Comparison of ENCODE assay signal across 23 mouse cellular contexts in genomic region chr3:48515009-48515408, GRCm38 (mm10).
DNase-seq lines count a peak whose midpoint lies in the region; ATAC-seq and TF ChIP-seq lines count a peak whose summit lies in the region.
"Had no signal": no experiment of that assay in that cellular context is flagged by ENCODE, and none has a peak within 500 bp of the region (broad histone marks: within the 10 kb centered on the region; RNA-seq: fewer than 3 reads in every experiment).

No protein-coding gene starts in this region.

- H3K4me1 ChIP-seq in hindbrain, embryonic 15.5 days (replicated peaks): no peaks in the 10 kb centered on the region
- no peaks in the 10 kb centered on the region for H3K4me1 ChIP-seq in hindbrain, embryonic 10.5 days (replicated peaks)
- H3K4me1 ChIP-seq: megakaryocyte, embryonic 14.5 days had no signal

- H3K9ac ChIP-seq in hindbrain, embryonic 15.5 days: no peak overlapping the region
- H3K9ac ChIP-seq: forebrain, postnatal 0 days had no signal

- H3K27ac ChIP-seq in hindbrain, embryonic 15.5 days (replicated peaks): no peak overlapping the region
- H3K27ac ChIP-seq in hindbrain, embryonic 10.5 days: no peak overlapping the region
- H3K27ac ChIP-seq: kidney, postnatal 0 days; layer of hippocampus, adult 2 months had no signal

- no peak for TF ChIP-seq CTCF in brain, embryonic 14.5 days (IDR thresholded peaks at IDR 0.05; ENCODE audit: borderline replicate concordance, extremely low read depth, insufficient read depth, insufficient read length)

- no peak for TF ChIP-seq POLR2A in brain, embryonic 14.5 days (IDR thresholded peaks at IDR 0.05; ENCODE audit: borderline replicate concordance, extremely low read depth, insufficient read depth, insufficient read length, poor library complexity, severe bottlenecking)

- no peaks in the 10 kb centered on the region for H3K27me3 ChIP-seq in hindbrain, embryonic 15.5 days
- no peaks in the 10 kb centered on the region for H3K27me3 ChIP-seq in hindbrain, embryonic 10.5 days (ENCODE audit: insufficient read depth, poor library complexity, severe bottlenecking)
- H3K27me3 ChIP-seq: megakaryocyte, embryonic 14.5 days had no signal

- no peaks in the 10 kb centered on the region for H3K36me3 ChIP-seq in hindbrain, embryonic 15.5 days
- no peaks in the 10 kb centered on the region for H3K36me3 ChIP-seq in hindbrain, embryonic 10.5 days

- no peaks in the 10 kb centered on the region for H3K9me3 ChIP-seq in hindbrain, embryonic 15.5 days
- H3K9me3 ChIP-seq in hindbrain, embryonic 10.5 days: no peaks in the 10 kb centered on the region
- H3K9me3 ChIP-seq: megakaryocyte, embryonic 14.5 days had no signal

- DNase-seq in hindbrain, embryonic 10.5 days (ENCODE audit: low spot score): no peak
- peak; percentile 39 for DNase-seq in brain, embryonic 14.5 days (ENCODE audit: low read depth)
- DNase-seq in embryo, embryonic 10.5 days (ENCODE audit: low spot score): peak; percentile 32
- peak; percentile 52 for DNase-seq in hindlimb bud, embryonic 11.5 days (ENCODE audit: extremely low spot score, low read depth, low spot score)
- no peak for DNase-seq in cerebellum, adult 11-12 months
- no peak for DNase-seq in cerebellum, adult 9-10 months
- DNase-seq: cerebellum, postnatal 10 days; forebrain, postnatal 0 days; kidney, adult 11 months; layer of hippocampus, postnatal 36 days; lung, adult 18-20 months; lung, postnatal 14 days; right cerebral cortex, adult 18-20 months; spleen, adult 18-20 months; thymus, postnatal 4 days had no signal

- 37% methylated on average over 3 of the region's 3 CpGs for WGBS in hindbrain, embryonic 15.5 days
- 35% methylated on average over 3 of the region's 3 CpGs for WGBS in hindbrain, embryonic 10.5 days

- H3K4me2 ChIP-seq in hindbrain, embryonic 15.5 days: no peak overlapping the region
- H3K4me2 ChIP-seq: liver, embryonic 11.5 days had no signal

- H3K4me3 ChIP-seq in hindbrain, embryonic 15.5 days: no peak overlapping the region
- H3K4me3 ChIP-seq in hindbrain, embryonic 10.5 days: no peak overlapping the region
- H3K4me3 ChIP-seq: erythroblast, embryonic 14.5 days; layer of hippocampus, adult 2 months; megakaryocyte, embryonic 14.5 days; myocyte had no signal

- peak; percentile 61; the same call in 1 of the 2 replicates for ATAC-seq in hindbrain, embryonic 15.5 days (ENCODE audit: low FRiP score, low read depth)
- no peak for ATAC-seq in megakaryocyte, adult 5-6 weeks (ENCODE audit: poor library complexity, severe bottlenecking)
- ATAC-seq: forebrain, postnatal 0 days had no signal

Comparison
In these comparisons a context has a peak if more than half of its experiments do, and no peak if none do; other contexts are left out.
1. DNase-seq: peak in brain, embryonic 14.5 days (single experiment), embryo, embryonic 10.5 days (single experiment) and hindlimb bud, embryonic 11.5 days (single experiment); none in hindbrain, embryonic 10.5 days (single experiment), cerebellum, adult 11-12 months (single experiment) and cerebellum, adult 9-10 months (single experiment).